Mouse (Mus musculus): ENCODE measurements at regions not wholly inside any gene's neighbourhood (a gene's known extent, or its start where the extent isn't known, plus 50 kb on each side); places are given as distances from the start of the nearest gene placed in this dataset.
"Not testable (repeated sequence)": the region's sequence is repeated elsewhere in the genome, so short reads cannot be mapped to it uniquely, and the experiment has no call there.

- Histone ChIP-seq H3K4me2 (replicated peaks; ENCODE audit: low read depth, low read length) (no peak overlapping the region), H3K27ac (ENCODE audit: low read length) (peak overlapping the region; percentile 43), H3K4me1 (ENCODE audit: insufficient read depth, low read depth, low read length) (peaks cover 3% of the 10 kb centered on the region; the same call in 1 of the 2 replicates), H3K27me3 (replicated peaks; ENCODE audit: insufficient read depth, low read length) (no peaks in the 10 kb centered on the region), H3K4me3 (ENCODE audit: low read depth, low read length) (no peak overlapping the region), H3K36me3 (ENCODE audit: insufficient read depth, low read length) (no peaks in the 10 kb centered on the region), H3K9me3 (ENCODE audit: low read length) (no peaks in the 10 kb centered on the region), H3K9ac (replicated peaks; ENCODE audit: low read depth) (no peak overlapping the region)
- ATAC-seq: peak; percentile 25; the same call in 1 of the 2 replicates
- 42% methylated on average over 6 of the region's 6 CpGs for WGBS
- TF ChIP-seq CTCF (IDR thresholded peaks at IDR 0.05): no peak
- peak; percentile 50; the same call in 1 of the 2 replicates for TF ChIP-seq EP300 (IDR thresholded peaks at IDR 0.05)
- peak; percentile 16 for DNase-seq (ENCODE audit: low spot score)
These were observed 86.5 kb upstream of the Cep85l start for GRCm38 (mm10) chr10:53466261-53466660.

GRCm38 (mm10) chr10:53464581-53464980 lies 84.8 kb upstream of the Cep85l start:
- Histone ChIP-seq H3K36me3 (ENCODE audit: insufficient read depth, low read length) (no peaks in the 10 kb centered on the region), H3K4me3 (ENCODE audit: low read depth, low read length) (no peak overlapping the region), H3K27ac (ENCODE audit: low read length) (no peak overlapping the region), H3K4me1 (ENCODE audit: insufficient read depth, low read depth, low read length) (peaks cover 3% of the 10 kb centered on the region; the same call in 1 of the 2 replicates), H3K27me3 (replicated peaks; ENCODE audit: insufficient read depth, low read length) (no peaks in the 10 kb centered on the region), H3K9ac (replicated peaks; ENCODE audit: low read depth) (no peak overlapping the region), H3K9me3 (ENCODE audit: low read length) (no peaks in the 10 kb centered on the region), H3K4me2 (replicated peaks; ENCODE audit: low read depth, low read length) (no peak overlapping the region)
- no peak for TF ChIP-seq EP300 (IDR thresholded peaks at IDR 0.05)
- TF ChIP-seq CTCF (IDR thresholded peaks at IDR 0.05): no peak
- DNase-seq (ENCODE audit: low spot score) (no peak), ATAC-seq (no peak)

- Histone ChIP-seq H3K36me3 (ENCODE audit: insufficient read depth, low read length) (no peaks in the 10 kb centered on the region), H3K9ac (replicated peaks; ENCODE audit: low read depth) (no peak overlapping the region), H3K27ac (ENCODE audit: low read length) (no peak overlapping the region), H3K4me2 (replicated peaks; ENCODE audit: low read depth, low read length) (no peak overlapping the region), H3K4me1 (ENCODE audit: insufficient read depth, low read depth, low read length) (peaks cover 3% of the 10 kb centered on the region; the same call in 1 of the 2 replicates), H3K27me3 (replicated peaks; ENCODE audit: insufficient read depth, low read length) (no peaks in the 10 kb centered on the region), H3K9me3 (ENCODE audit: low read length) (no peaks in the 10 kb centered on the region), H3K4me3 (ENCODE audit: low read depth, low read length) (no peak overlapping the region)
- TF ChIP-seq CTCF (IDR thresholded peaks at IDR 0.05) (no peak), EP300 (IDR thresholded peaks at IDR 0.05) (peak; percentile 97)
- WGBS: 58% methylated on average over 6 of the region's 6 CpGs
- ATAC-seq (peak; percentile 18), DNase-seq (ENCODE audit: low spot score) (peak; percentile 56)
These were observed 84.3 kb upstream of the Cep85l start for GRCm38 (mm10) chr10:53464006-53464405.

GRCm38 (mm10) chr10:53463471-53463870 lies 83.7 kb upstream of the Cep85l start:
- Histone ChIP-seq H3K9ac (replicated peaks; ENCODE audit: low read depth) (no peak overlapping the region), H3K27ac (ENCODE audit: low read length) (no peak overlapping the region), H3K27me3 (replicated peaks; ENCODE audit: insufficient read depth, low read length) (no peaks in the 10 kb centered on the region), H3K4me1 (ENCODE audit: insufficient read depth, low read depth, low read length) (peaks cover 3% of the 10 kb centered on the region; the same call in 1 of the 2 replicates), H3K4me2 (replicated peaks; ENCODE audit: low read depth, low read length) (no peak overlapping the region), H3K36me3 (ENCODE audit: insufficient read depth, low read length) (no peaks in the 10 kb centered on the region), H3K9me3 (ENCODE audit: low read length) (no peaks in the 10 kb centered on the region), H3K4me3 (ENCODE audit: low read depth, low read length) (no peak overlapping the region)
- ATAC-seq (no peak), DNase-seq (ENCODE audit: low spot score) (no peak)
- 40% methylated on average over 3 of the region's 3 CpGs for WGBS
- TF ChIP-seq CTCF (IDR thresholded peaks at IDR 0.05): no peak
- TF ChIP-seq EP300 (IDR thresholded peaks at IDR 0.05): no peak

- no peak overlapping the region for H3K27ac ChIP-seq (ENCODE audit: low read length)
- DNase-seq (ENCODE audit: low spot score): no peak
- 54% methylated on average over 15 of the region's 15 CpGs for WGBS
These were observed 82.9 kb upstream of the Cep85l start for GRCm38 (mm10) chr10:53462449-53463308.

GRCm38 (mm10) chr10:53461070-53461781 lies 81.5 kb upstream of the Cep85l start:
- peaks cover 3% of the 10 kb centered on the region; the same call in 1 of the 2 replicates for H3K4me1 ChIP-seq (ENCODE audit: insufficient read depth, low read depth, low read length)
- H3K4me3 ChIP-seq (ENCODE audit: low read depth, low read length): no peak overlapping the region
- H3K9ac ChIP-seq (replicated peaks; ENCODE audit: low read depth): no peak overlapping the region
- peak; percentile 91 for TF ChIP-seq EP300 (IDR thresholded peaks at IDR 0.05)
- peak; percentile 75 for TF ChIP-seq CTCF (IDR thresholded peaks at IDR 0.05)
- no peaks in the 10 kb centered on the region for H3K9me3 ChIP-seq (ENCODE audit: low read length)
- no peak overlapping the region for H3K27ac ChIP-seq (ENCODE audit: low read length)
- H3K27me3 ChIP-seq (replicated peaks; ENCODE audit: insufficient read depth, low read length): no peaks in the 10 kb centered on the region
- ATAC-seq (peak; percentile 73), DNase-seq (ENCODE audit: low spot score) (peak; percentile 69)
- H3K4me2 ChIP-seq (replicated peaks; ENCODE audit: low read depth, low read length): no peak overlapping the region
- WGBS: 40% methylated on average over 7 of the region's 7 CpGs
- no peaks in the 10 kb centered on the region for H3K36me3 ChIP-seq (ENCODE audit: insufficient read depth, low read length)

More at GRCm38 (mm10) chr10:53462449-53463308, 82.9 kb upstream of the Cep85l start:
- Histone ChIP-seq H3K27me3 (replicated peaks; ENCODE audit: insufficient read depth, low read length) (no peaks in the 10 kb centered on the region), H3K4me2 (replicated peaks; ENCODE audit: low read depth, low read length) (no peak overlapping the region), H3K4me3 (ENCODE audit: low read depth, low read length) (no peak overlapping the region), H3K9ac (replicated peaks; ENCODE audit: low read depth) (no peak overlapping the region), H3K4me1 (ENCODE audit: insufficient read depth, low read depth, low read length) (peaks cover 3% of the 10 kb centered on the region; the same call in 1 of the 2 replicates), H3K36me3 (ENCODE audit: insufficient read depth, low read length) (no peaks in the 10 kb centered on the region), H3K9me3 (ENCODE audit: low read length) (no peaks in the 10 kb centered on the region)
- no peak for TF ChIP-seq CTCF (IDR thresholded peaks at IDR 0.05)
- no peak for ATAC-seq

- not testable (repeated sequence) for DNase-seq (ENCODE audit: low spot score); H3K36me3 ChIP-seq (ENCODE audit: insufficient read depth, low read length); H3K4me3 ChIP-seq (ENCODE audit: low read depth, low read length); H3K4me1 ChIP-seq (ENCODE audit: insufficient read depth, low read depth, low read length); ATAC-seq; H3K9ac ChIP-seq (replicated peaks; ENCODE audit: low read depth); H3K27ac ChIP-seq (ENCODE audit: low read length); H3K27me3 ChIP-seq (replicated peaks; ENCODE audit: insufficient read depth, low read length); H3K9me3 ChIP-seq (ENCODE audit: low read length); H3K4me2 ChIP-seq (replicated peaks; ENCODE audit: low read depth, low read length)
- 77% methylated on average over 1 of the region's 1 CpGs for WGBS
These were observed 80.0 kb upstream of the Cep85l start for GRCm38 (mm10) chr10:53459706-53460105.

All from lung, postnatal 0 days (tissue).